Mouse (Mus musculus) small intestine, adult 2 months (tissue): ENCODE measurements around the gene Glb1.

Experiments used
- CTCF ChIP-seq: fragments of 200-500 bp; IDR thresholded peaks from 2 replicates; pipeline ENCODE4 v1.5.1; 2012; ENCODE audit warnings: low read depth, mild to moderate bottlenecking, control low read depth, inconsistent platforms, low read length, moderate library complexity, mixed read lengths; ENCODE audit not compliant: insufficient replicate concordance, insufficient read length; ENCODE audit errors: extremely low read depth
- POLR2A ChIP-seq: fragments of 200-500 bp; IDR thresholded peaks from 2 replicates; pipeline ENCODE4 v1.6.1; 2012; ENCODE audit warnings: low read depth, mild to moderate bottlenecking, control low read depth, inconsistent platforms, low read length, moderate library complexity

GRCm38 (mm10) chr9:114412406-114412805 lies 11.5 kb downstream of the Glb1 start:
- TF ChIP-seq CTCF (no peak), POLR2A (no peak)
